Mouse (Mus musculus): ENCODE data around the gene Gm49354.

GRCm38 (mm10) chr13:59746164-59746563 is 35.9 kb downstream of the Gm49354 start:
- no peak for TF ChIP-seq CTCF (IDR thresholded peaks at IDR 0.05; ENCODE audit: borderline replicate concordance, extremely low read depth, insufficient read depth, insufficient read length)
- no peak for TF ChIP-seq POLR2A (IDR thresholded peaks at IDR 0.05; ENCODE audit: borderline replicate concordance, extremely low read depth, insufficient read depth, insufficient read length, poor library complexity, severe bottlenecking)

Data from brain, embryonic 14.5 days (tissue).